Mouse (Mus musculus) heart, adult 2 months (tissue): ENCODE data around the gene Gm20388.

ENCODE experiments used
- CTCF ChIP-seq: fragments of 200-600 bp; IDR thresholded peaks from 2 replicates; pipeline ENCODE4 v1.8.1; 2022; ENCODE audit warnings: antibody characterized with exemption, mild to moderate bottlenecking, moderate library complexity
- EP300 ChIP-seq: fragments of 200-500 bp; IDR thresholded peaks from 2 replicates; pipeline ENCODE4 v1.6.1; 2011; ENCODE audit warnings: low read depth, low read length, control low read depth; ENCODE audit not compliant: insufficient read depth

DNA sequence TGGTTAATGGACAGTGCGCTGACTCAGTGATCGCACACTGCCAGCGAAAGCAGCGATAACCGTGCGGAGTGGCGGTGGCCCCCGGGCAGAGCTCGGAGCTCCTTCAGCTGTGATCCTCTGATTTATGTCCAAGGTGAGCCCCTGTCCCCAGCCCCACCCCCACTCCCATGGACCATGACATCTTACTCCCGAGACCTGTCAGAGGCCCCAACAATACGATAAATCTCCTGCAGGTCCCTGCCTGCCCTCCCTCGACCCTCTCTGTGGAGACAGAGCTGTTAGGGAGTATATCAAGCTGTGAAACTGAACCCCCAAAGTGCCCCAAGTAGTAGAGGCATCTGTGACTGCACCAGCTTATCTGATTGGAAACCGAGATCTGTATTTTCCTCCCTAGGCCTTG is 1435.5 kb downstream of the Gm20388 start:
- TF ChIP-seq CTCF (no peak), EP300 (no peak)
